8 mouse cellular contexts compared by ENCODE assay signal in the genomic region with DNA sequence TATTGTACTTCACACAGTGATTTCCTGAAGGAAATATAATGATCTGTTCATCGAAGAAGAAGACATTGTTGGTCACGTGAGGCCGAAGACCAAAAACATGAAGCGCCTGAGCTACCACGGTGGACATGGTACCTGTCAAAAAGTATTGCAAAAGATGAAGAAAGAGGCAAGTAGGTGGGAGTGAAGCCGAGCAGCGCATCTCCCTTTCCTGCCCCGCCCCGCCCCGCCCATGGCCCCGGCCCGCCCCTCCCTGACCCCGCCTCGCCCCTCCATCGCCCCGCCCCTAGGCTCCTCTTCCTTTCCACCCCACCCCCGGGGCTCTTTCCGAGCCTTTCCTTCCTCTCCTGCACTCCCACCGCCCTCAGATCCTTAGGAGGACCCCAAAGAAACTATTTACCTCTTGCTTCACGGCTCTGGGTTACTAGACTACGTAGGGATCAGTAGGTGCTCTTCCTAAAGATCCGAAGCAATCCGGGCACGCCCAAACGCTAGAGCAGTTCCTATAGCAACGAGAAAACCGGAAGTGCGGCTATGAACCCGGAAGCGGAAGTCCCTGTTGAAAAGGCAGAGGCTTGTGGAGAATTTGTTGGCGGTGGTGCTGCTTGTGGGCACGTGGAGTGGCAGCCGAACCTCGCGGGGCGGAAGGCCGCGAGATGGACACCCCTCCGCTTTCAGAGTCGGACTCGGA. TPM values are rescaled to one million over a fixed set of nuclear protein-coding genes. Genes with fewer than 3 reads are reported as not detected.
DNase-seq lines count a peak whose midpoint lies in the region; ATAC-seq and TF ChIP-seq lines count a peak whose summit lies in the region.

A gene (minus strand): TSS at position 499 of the 688 bp plus-strand sequence.
A gene (plus strand): TSS at position 521 of the 688 bp plus-strand sequence.

- peaks cover 24% of the 10 kb centered on the region for H3K4me1 ChIP-seq in erythroblast, embryonic 14.5 days (ENCODE audit: control insufficient read depth)
- H3K4me1 ChIP-seq in heart, embryonic 12.5 days (replicated peaks): peaks cover 10% of the 10 kb centered on the region
- H3K4me1 ChIP-seq in kidney, postnatal 0 days (replicated peaks; ENCODE audit: insufficient read depth, low read length): 0 out of 2 replicates have a peak, but pooled peaks cover 3% of the 10 kb centered on the region
- peaks cover 9% of the 10 kb centered on the region; the same call in 1 of the 2 replicates for H3K4me1 ChIP-seq in liver, embryonic 11.5 days (replicated peaks; ENCODE audit: control insufficient read depth, insufficient read depth, low read length)
- H3K4me1 ChIP-seq in stomach, embryonic 14.5 days (ENCODE audit: control insufficient read depth, insufficient read depth, low read length): 0 out of 2 replicates have a peak, but pooled peaks cover 4% of the 10 kb centered on the region

- peak; percentile 93 for ATAC-seq in heart, embryonic 12.5 days (ENCODE audit: insufficient number of reproducible peaks, low FRiP score)
- peak; percentile 95 for ATAC-seq in kidney, postnatal 0 days (replicated peaks; ENCODE audit: low FRiP score, low read depth)
- peak; percentile 92 for ATAC-seq in liver, embryonic 11.5 days (replicated peaks; ENCODE audit: low FRiP score)
- ATAC-seq in stomach, embryonic 14.5 days (ENCODE audit: insufficient number of reproducible peaks, insufficient read depth, low FRiP score, low read depth): peak; percentile 90

- H3ac ChIP-seq in C2C12 (ENCODE audit: control insufficient read depth, insufficient read length, low read depth): peak within 1 kb of the TSS; percentile 97

- H3K36me3 ChIP-seq in C2C12 (ENCODE audit: control insufficient read depth, insufficient read depth): peaks cover 18% of the 10 kb centered on the region
- peaks cover 28% of the 10 kb centered on the region for H3K36me3 ChIP-seq in erythroblast, embryonic 14.5 days (ENCODE audit: control insufficient read depth)
- H3K36me3 ChIP-seq in heart, embryonic 12.5 days: peaks cover 28% of the 10 kb centered on the region
- H3K36me3 ChIP-seq in kidney, postnatal 0 days (ENCODE audit: insufficient read depth, low read length): peaks cover 22% of the 10 kb centered on the region
- H3K36me3 ChIP-seq in liver, embryonic 11.5 days (ENCODE audit: control insufficient read depth, insufficient read depth, low read length): peaks cover 24% of the 10 kb centered on the region
- peaks cover 23% of the 10 kb centered on the region for H3K36me3 ChIP-seq in stomach, embryonic 14.5 days (ENCODE audit: control insufficient read depth, insufficient read depth, low read length)

- H3K9me3 ChIP-seq in erythroblast, embryonic 14.5 days (ENCODE audit: control insufficient read depth, low read length): peaks cover 5% of the 10 kb centered on the region
- peaks cover 11% of the 10 kb centered on the region for H3K9me3 ChIP-seq in heart, embryonic 12.5 days (replicated peaks)
- H3K9me3 ChIP-seq in kidney, postnatal 0 days (replicated peaks; ENCODE audit: low read length): 0 out of 2 replicates have a peak, but pooled peaks cover 3% of the 10 kb centered on the region
- no peaks in the 10 kb centered on the region for H3K9me3 ChIP-seq in liver, embryonic 11.5 days (ENCODE audit: control insufficient read depth, low read length)
- peaks cover 6% of the 10 kb centered on the region; the same call in 1 of the 2 replicates for H3K9me3 ChIP-seq in stomach, embryonic 14.5 days (ENCODE audit: control insufficient read depth, low read depth, low read length)

- peak; percentile 97 for DNase-seq in brain, embryonic 14.5 days (ENCODE audit: low read depth)
- peak; percentile 96 for DNase-seq in kidney, postnatal 0 days (ENCODE audit: low spot score)
- peak; percentile 87 for DNase-seq in liver, embryonic 11.5 days (ENCODE audit: low spot score)
- DNase-seq in naive thymus-derived CD4-positive, alpha-beta T cell, adult 2 months (ENCODE audit: low read depth): peak; percentile 98

- TF ChIP-seq POLR2A in brain, embryonic 14.5 days (IDR thresholded peaks at IDR 0.05; ENCODE audit: borderline replicate concordance, extremely low read depth, insufficient read depth, insufficient read length, poor library complexity, severe bottlenecking): peak; percentile 12; the same call in 1 of the 2 replicates

- H3K27ac ChIP-seq in heart, embryonic 12.5 days (ENCODE audit: poor library complexity, severe bottlenecking): no peak within 1 kb of the TSS
- 0 out of 2 replicates have a peak within 1 kb of the TSS, but pooled peaks have one; percentile 15 for H3K27ac ChIP-seq in kidney, postnatal 0 days
- no peak within 1 kb of the TSS for H3K27ac ChIP-seq in liver, embryonic 11.5 days (ENCODE audit: low read depth, low read length)
- no peak within 1 kb of the TSS for H3K27ac ChIP-seq in stomach, embryonic 14.5 days (ENCODE audit: low read length)

- TF ChIP-seq CTCF in C2C12 (IDR thresholded peaks at IDR 0.05; ENCODE audit: control insufficient read depth, insufficient read depth, insufficient read length): no peak
- no peak for TF ChIP-seq CTCF in brain, embryonic 14.5 days (IDR thresholded peaks at IDR 0.05; ENCODE audit: borderline replicate concordance, extremely low read depth, insufficient read depth, insufficient read length)
- TF ChIP-seq CTCF in kidney, postnatal 0 days (IDR thresholded peaks at IDR 0.05; ENCODE audit: low read depth): no peak

- no peaks in the 10 kb centered on the region for H3K27me3 ChIP-seq in C2C12 (ENCODE audit: control insufficient read depth, insufficient read depth, insufficient read length)
- no peaks in the 10 kb centered on the region for H3K27me3 ChIP-seq in erythroblast, embryonic 14.5 days (ENCODE audit: control insufficient read depth)
- H3K27me3 ChIP-seq in heart, embryonic 12.5 days (replicated peaks): no peaks in the 10 kb centered on the region
- no peaks in the 10 kb centered on the region for H3K27me3 ChIP-seq in kidney, postnatal 0 days (ENCODE audit: insufficient read depth, low read length)
- H3K27me3 ChIP-seq in liver, embryonic 11.5 days (replicated peaks; ENCODE audit: control insufficient read depth, insufficient read depth, low read length): no peaks in the 10 kb centered on the region
- no peaks in the 10 kb centered on the region for H3K27me3 ChIP-seq in stomach, embryonic 14.5 days (ENCODE audit: control insufficient read depth, insufficient read depth, low read length)

- peak within 1 kb of the TSS; percentile 78 for H3K9ac ChIP-seq in heart, embryonic 12.5 days
- peak within 1 kb of the TSS; percentile 66 for H3K9ac ChIP-seq in kidney, postnatal 0 days (ENCODE audit: low read depth, low read length)
- peak within 1 kb of the TSS; percentile 81 for H3K9ac ChIP-seq in liver, embryonic 11.5 days (ENCODE audit: low read depth, low read length)
- peak within 1 kb of the TSS; percentile 69 for H3K9ac ChIP-seq in stomach, embryonic 14.5 days (replicated peaks; ENCODE audit: low read depth, low read length)

- peaks cover 22% of the 10 kb centered on the region for H3K79me3 ChIP-seq in C2C12 (ENCODE audit: low read depth)

- peaks cover 37% of the 10 kb centered on the region for H3K79me2 ChIP-seq in C2C12 (ENCODE audit: control insufficient read depth, insufficient read depth)

- WGBS in heart, embryonic 12.5 days: under 1% methylated on average over 37 of the region's 41 CpGs
- WGBS in kidney, postnatal 0 days: under 1% methylated on average over 41 of the region's 41 CpGs
- WGBS in liver, embryonic 11.5 days: under 1% methylated on average over 38 of the region's 41 CpGs
- WGBS in stomach, embryonic 14.5 days: 2% methylated on average over 38 of the region's 41 CpGs

- peak within 1 kb of the TSS; percentile 94 for H3K4me2 ChIP-seq in heart, embryonic 12.5 days
- peak within 1 kb of the TSS; percentile 88 for H3K4me2 ChIP-seq in kidney, postnatal 0 days (ENCODE audit: low read length)
- H3K4me2 ChIP-seq in liver, embryonic 11.5 days: peak within 1 kb of the TSS; percentile 96
- H3K4me2 ChIP-seq in stomach, embryonic 14.5 days (replicated peaks; ENCODE audit: low read depth, low read length): peak within 1 kb of the TSS; percentile 93

- H3K4me3 ChIP-seq in C2C12 (ENCODE audit: insufficient read depth, poor library complexity, severe bottlenecking): peak within 1 kb of the TSS; percentile 75
- peak within 1 kb of the TSS; percentile 94 for H3K4me3 ChIP-seq in erythroblast, embryonic 14.5 days (replicated peaks)
- H3K4me3 ChIP-seq in heart, embryonic 12.5 days: peak within 1 kb of the TSS; percentile 69
- peak within 1 kb of the TSS; percentile 53 for H3K4me3 ChIP-seq in kidney, postnatal 0 days (replicated peaks; ENCODE audit: low read depth, low read length)
- peak within 1 kb of the TSS; percentile 91 for H3K4me3 ChIP-seq in liver, embryonic 11.5 days (ENCODE audit: low read depth, low read length)
- H3K4me3 ChIP-seq in stomach, embryonic 14.5 days (ENCODE audit: low read depth, low read length): peak within 1 kb of the TSS; percentile 69

TF ChIP-seq in C2C12, 6 proteins besides CTCF, POLR2A, EP300 and RAD21:
- TF ChIP-seq MYOG (IDR thresholded peaks at IDR 0.05; ENCODE audit: control insufficient read depth, extremely low read depth, insufficient read length) (no peak), MYOD1 (IDR thresholded peaks at IDR 0.05; ENCODE audit: control insufficient read depth, insufficient read length, low read depth) (no peak), MAX (IDR thresholded peaks at IDR 0.05) (peak; percentile 94), CEBPB (IDR thresholded peaks at IDR 0.05; ENCODE audit: low read depth) (no peak), FOSL1 (IDR thresholded peaks at IDR 0.05; ENCODE audit: insufficient read depth, low read length, poor library complexity, severe bottlenecking) (no peak), USF1 (IDR thresholded peaks at IDR 0.05; ENCODE audit: low read depth) (peak; percentile 45)

RNA-seq across cellular contexts. Expression of the first gene that starts in this region (rescaled TPM):
- polyA plus RNA-seq in C2C12 (2012; fragmentation: generic; extraction: Trizol): not detected
- 0.72 and 1.5 TPM in 2 replicates for polyA plus RNA-seq in brain, embryonic 14.5 days (2012; rRNA removed)
- 0.17 and 0.32 TPM in 2 replicates for polyA plus RNA-seq in erythroblast, embryonic 14.5 days (2012)
- polyA plus RNA-seq in heart, embryonic 12.5 days (2016; fragmentation: Nextera tagmentation; extraction: Ambion mirVana): 0.76 and 0.80 TPM in 2 replicates
- polyA plus RNA-seq in kidney, postnatal 0 days (2015; fragmentation: Nextera tagmentation; extraction: Ambion mirVana): 0.04 and 0.09 TPM in 2 replicates
- 0.82 and 0.86 TPM in 2 replicates for polyA plus RNA-seq in liver, embryonic 11.5 days (2014; fragmentation: Nextera tagmentation; extraction: Ambion mirVana)
- polyA plus RNA-seq in stomach, embryonic 14.5 days (2014; fragmentation: Nextera tagmentation; extraction: Ambion mirVana): 0.19 and 0.20 TPM in 2 replicates

RNA-seq across cellular contexts. Expression of the second gene that starts in this region (rescaled TPM):
- 106 TPM for polyA plus RNA-seq in C2C12 (2012; fragmentation: generic; extraction: Trizol)
- polyA plus RNA-seq in brain, embryonic 14.5 days (2012; rRNA removed): 67.7 and 74.9 TPM in 2 replicates
- polyA plus RNA-seq in erythroblast, embryonic 14.5 days (2012): 0.83 and 1.8 TPM in 2 replicates
- 96.7 and 103 TPM in 2 replicates for polyA plus RNA-seq in heart, embryonic 12.5 days (2016; fragmentation: Nextera tagmentation; extraction: Ambion mirVana)
- polyA plus RNA-seq in kidney, postnatal 0 days (2015; fragmentation: Nextera tagmentation; extraction: Ambion mirVana): 139 and 150 TPM in 2 replicates
- 239 and 247 TPM in 2 replicates for polyA plus RNA-seq in liver, embryonic 11.5 days (2014; fragmentation: Nextera tagmentation; extraction: Ambion mirVana)
- polyA plus RNA-seq in stomach, embryonic 14.5 days (2014; fragmentation: Nextera tagmentation; extraction: Ambion mirVana): 137 and 147 TPM in 2 replicates

Comparison
In these comparisons a context has a peak if more than half of its experiments do, and no peak if none do; other contexts are left out.
1. RNA of the second gene that starts in this region (polyA plus RNA-seq): 239 to 247 TPM in liver, embryonic 11.5 days, 139 to 150 TPM in kidney, postnatal 0 days, 137 to 147 TPM in stomach, embryonic 14.5 days, 106 TPM in C2C12 (single experiment), 96.7 to 103 TPM in heart, embryonic 12.5 days and 67.7 to 74.9 TPM in brain, embryonic 14.5 days; 0.83 to 1.8 TPM in erythroblast, embryonic 14.5 days; every median in the first group is over 10 times any median in the second.
2. Peak in every context shown above with its lines, with median percentiles within 50 percentile points of each other: H3K4me3 ChIP-seq, DNase-seq, ATAC-seq, H3K4me2 ChIP-seq and H3K9ac ChIP-seq.